Comparison of ENCODE assay signal across 24 mouse cellular contexts in genomic region chr14:57971986-57972525, GRCm38 (mm10). TPM values are rescaled to one million over a fixed set of nuclear protein-coding genes. Genes with fewer than 3 reads are reported as not detected.
A peak's percentile ranks its signal among the peaks of the same experiment; 100 is the strongest.
DNase-seq lines count a peak whose midpoint lies in the region; ATAC-seq lines count a peak whose summit lies in the region.
"Had no signal": no experiment of that assay in that cellular context is flagged by ENCODE, and none has a peak within 500 bp of the region (broad histone marks: within the 10 kb centered on the region; RNA-seq: fewer than 3 reads in every experiment).

No protein-coding gene starts in this region.

- ATAC-seq in embryonic facial prominence, embryonic 14.5 days (ENCODE audit: low read depth), result peak; percentile 37; the same call in 1 of the 2 replicates
- ATAC-seq in granulocyte monocyte progenitor cell, adult 5-6 weeks (replicated peaks; ENCODE audit: poor library complexity, severe bottlenecking), result 0 out of 2 replicates have a peak, but pooled peaks have one; percentile 20
- ATAC-seq: activated CD4-positive, CD25-positive, alpha-beta regulatory T cell, adult 4 months; inflammation-experienced regulatory T-cells, adult 6 months; liver, embryonic 12.5 days had no signal

- H3K27me3 ChIP-seq in embryonic facial prominence, embryonic 14.5 days (replicated peaks; ENCODE audit: control insufficient read depth, insufficient read depth, low read length), result no peaks in the 10 kb centered on the region
- H3K27me3 ChIP-seq in embryonic facial prominence, embryonic 10.5 days (replicated peaks; ENCODE audit: low read depth, poor library complexity, severe bottlenecking), result no peaks in the 10 kb centered on the region
- H3K27me3 ChIP-seq: embryonic facial prominence, embryonic 15.5 days; heart, embryonic 15.5 days; limb, embryonic 12.5 days; liver, embryonic 12.5 days; lung, embryonic 15.5 days; stomach, embryonic 15.5 days had no signal

- H3K4me1 ChIP-seq in embryonic facial prominence, embryonic 14.5 days (ENCODE audit: control insufficient read depth, insufficient read depth, low read length), result peaks cover 5% of the 10 kb centered on the region; the same call in 1 of the 2 replicates
- peaks cover 40% of the 10 kb centered on the region for H3K4me1 ChIP-seq in embryonic facial prominence, embryonic 10.5 days
- H3K4me1 ChIP-seq: embryonic facial prominence, embryonic 15.5 days; lung, embryonic 15.5 days; midbrain, embryonic 10.5 days; stomach, embryonic 15.5 days had no signal

- peak; percentile 19 for DNase-seq in embryonic facial prominence, embryonic 14.5 days (ENCODE audit: low spot score)
- DNase-seq in embryonic facial prominence, embryonic 10.5 days (ENCODE audit: low spot score), result no peak
- peak; percentile 1 for DNase-seq in lung, postnatal 36 days
- DNase-seq in lung, adult 18-20 months, result no peak
- peak; percentile 25 to 44 for DNase-seq in thymus, postnatal 36 days
- DNase-seq in frontal cortex, postnatal 36 days (ENCODE audit: low spot score in 2 of 2), result no peak
- no peak for DNase-seq in urinary bladder, adult 18-20 months (ENCODE audit: low spot score in 2 of 2)
- DNase-seq: adrenal gland, postnatal 25 days; cerebellum, adult 11 months; cerebellum, postnatal 10 days; gastrocnemius, adult 2 months; kidney, adult 2 months; kidney, postnatal 36 days; right cerebral cortex, postnatal 25 days had no signal

- no peak overlapping the region for H3K4me3 ChIP-seq in embryonic facial prominence, embryonic 14.5 days (ENCODE audit: low read depth, low read length)
- H3K4me3 ChIP-seq in embryonic facial prominence, embryonic 10.5 days, result no peak overlapping the region
- H3K4me3 ChIP-seq: embryonic facial prominence, embryonic 15.5 days; gastrocnemius, adult 2 months; heart, embryonic 15.5 days; limb, embryonic 12.5 days; liver, embryonic 12.5 days; lung, embryonic 15.5 days; midbrain, embryonic 10.5 days; stomach, embryonic 15.5 days had no signal

- no peaks in the 10 kb centered on the region for H3K9me3 ChIP-seq in embryonic facial prominence, embryonic 14.5 days (ENCODE audit: control insufficient read depth, low read length)
- no peaks in the 10 kb centered on the region for H3K9me3 ChIP-seq in embryonic facial prominence, embryonic 10.5 days
- H3K9me3 ChIP-seq: embryonic facial prominence, embryonic 15.5 days; heart, embryonic 15.5 days; limb, embryonic 12.5 days; liver, embryonic 12.5 days; lung, embryonic 15.5 days; midbrain, embryonic 10.5 days; stomach, embryonic 15.5 days had no signal

- no peak overlapping the region for H3K27ac ChIP-seq in embryonic facial prominence, embryonic 14.5 days (replicated peaks; ENCODE audit: low read depth, low read length)
- H3K27ac ChIP-seq in embryonic facial prominence, embryonic 10.5 days (replicated peaks), result no peak overlapping the region
- H3K27ac ChIP-seq: embryonic facial prominence, embryonic 15.5 days; gastrocnemius, adult 2 months; heart, embryonic 15.5 days; limb, embryonic 12.5 days; liver, embryonic 12.5 days; lung, embryonic 15.5 days; midbrain, embryonic 10.5 days; stomach, embryonic 15.5 days had no signal

- H3K36me3 ChIP-seq in embryonic facial prominence, embryonic 14.5 days (ENCODE audit: control insufficient read depth, insufficient read depth, low read length), result peaks cover 13% of the 10 kb centered on the region; the same call in 1 of the 2 replicates
- H3K36me3 ChIP-seq in embryonic facial prominence, embryonic 10.5 days (replicated peaks), result 0 out of 2 replicates have a peak, but pooled peaks cover 4% of the 10 kb centered on the region

- no peak overlapping the region for H3K9ac ChIP-seq in embryonic facial prominence, embryonic 14.5 days (ENCODE audit: low read depth, low read length)
- H3K9ac ChIP-seq: embryonic facial prominence, embryonic 15.5 days; heart, embryonic 15.5 days; limb, embryonic 12.5 days; liver, embryonic 12.5 days; lung, embryonic 15.5 days; stomach, embryonic 15.5 days had no signal

- H3K4me2 ChIP-seq in embryonic facial prominence, embryonic 14.5 days (ENCODE audit: low read depth, low read length), result no peak overlapping the region
- H3K4me2 ChIP-seq: embryonic facial prominence, embryonic 15.5 days; heart, embryonic 15.5 days; limb, embryonic 12.5 days; liver, embryonic 12.5 days; lung, embryonic 15.5 days; stomach, embryonic 15.5 days had no signal

- 67% methylated on average over 11 of the region's 12 CpGs for WGBS in embryonic facial prominence, embryonic 14.5 days
- WGBS in embryonic facial prominence, embryonic 10.5 days, result 68% methylated on average over 12 of the region's 12 CpGs

RNA-seq across cellular contexts. Expression of gene Micu2, which starts 27.0 kb away (rescaled TPM):
- polyA plus RNA-seq in embryonic facial prominence, embryonic 14.5 days (2014; fragmentation: Nextera tagmentation; extraction: Ambion mirVana), result 63.1 and 67.7 TPM in 2 replicates
- 63.0 and 63.1 TPM in 2 replicates for polyA plus RNA-seq in embryonic facial prominence, embryonic 10.5 days (2016; fragmentation: Nextera tagmentation; extraction: Ambion mirVana)
- total RNA-seq in granulocyte monocyte progenitor cell, adult 5-6 weeks (2014; fragmentation: Nextera tagmentation), result 27.6 and 38.3 TPM in 2 replicates
- total RNA-seq in granulocyte monocyte progenitor cell, adult 5-6 weeks (2017), result 70.8 and 72.5 TPM in 2 replicates

Comparison
In these comparisons a context has a peak if more than half of its experiments do, and no peak if none do; other contexts are left out.
1. DNase-seq: peak in embryonic facial prominence, embryonic 14.5 days (single experiment), lung, postnatal 36 days (single experiment) and thymus, postnatal 36 days (2 of 2); none in embryonic facial prominence, embryonic 10.5 days (single experiment), lung, adult 18-20 months (0 of 2), frontal cortex, postnatal 36 days (0 of 2) and urinary bladder, adult 18-20 months (0 of 2).